Mouse (Mus musculus) embryonic fibroblast, embryonic 13.5 days (primary cell): ENCODE measurements around the gene Pola2.

Experiments
- CTCF ChIP-seq: IDR thresholded peaks from 2 replicates; pipeline ENCODE4 v1.5.1; 2011; ENCODE audit warnings: mild to moderate bottlenecking, control low read depth, low read length, moderate library complexity, borderline replicate concordance; ENCODE audit not compliant: insufficient read depth
- POLR2A ChIP-seq: IDR thresholded peaks from 2 replicates; pipeline ENCODE4 v1.6.1; 2011; ENCODE audit warnings: low read depth, mild to moderate bottlenecking, control low read depth, low read length, moderate library complexity

DNA sequence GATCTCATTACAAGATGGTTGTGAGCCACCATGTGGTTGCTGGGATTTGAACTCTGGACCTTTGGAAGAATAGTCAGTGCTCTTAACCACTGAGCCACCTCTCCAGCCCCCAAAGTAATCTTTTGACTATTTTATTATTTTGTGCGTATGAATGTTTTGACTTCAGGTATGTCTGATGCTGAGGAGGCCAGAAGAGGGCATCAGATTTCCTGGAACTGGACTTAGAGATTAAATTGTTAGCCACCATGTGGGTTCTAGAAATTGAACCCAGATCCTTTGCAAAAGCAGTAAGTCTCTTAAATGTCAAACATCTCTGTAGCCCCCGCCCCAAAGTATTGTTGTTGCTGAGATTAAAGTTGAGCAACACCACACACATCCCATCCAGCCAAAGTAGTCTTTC lies 1.9 kb upstream of the Pola2 start:
- TF ChIP-seq CTCF (no peak), POLR2A (no peak)
